In the genomic region with DNA sequence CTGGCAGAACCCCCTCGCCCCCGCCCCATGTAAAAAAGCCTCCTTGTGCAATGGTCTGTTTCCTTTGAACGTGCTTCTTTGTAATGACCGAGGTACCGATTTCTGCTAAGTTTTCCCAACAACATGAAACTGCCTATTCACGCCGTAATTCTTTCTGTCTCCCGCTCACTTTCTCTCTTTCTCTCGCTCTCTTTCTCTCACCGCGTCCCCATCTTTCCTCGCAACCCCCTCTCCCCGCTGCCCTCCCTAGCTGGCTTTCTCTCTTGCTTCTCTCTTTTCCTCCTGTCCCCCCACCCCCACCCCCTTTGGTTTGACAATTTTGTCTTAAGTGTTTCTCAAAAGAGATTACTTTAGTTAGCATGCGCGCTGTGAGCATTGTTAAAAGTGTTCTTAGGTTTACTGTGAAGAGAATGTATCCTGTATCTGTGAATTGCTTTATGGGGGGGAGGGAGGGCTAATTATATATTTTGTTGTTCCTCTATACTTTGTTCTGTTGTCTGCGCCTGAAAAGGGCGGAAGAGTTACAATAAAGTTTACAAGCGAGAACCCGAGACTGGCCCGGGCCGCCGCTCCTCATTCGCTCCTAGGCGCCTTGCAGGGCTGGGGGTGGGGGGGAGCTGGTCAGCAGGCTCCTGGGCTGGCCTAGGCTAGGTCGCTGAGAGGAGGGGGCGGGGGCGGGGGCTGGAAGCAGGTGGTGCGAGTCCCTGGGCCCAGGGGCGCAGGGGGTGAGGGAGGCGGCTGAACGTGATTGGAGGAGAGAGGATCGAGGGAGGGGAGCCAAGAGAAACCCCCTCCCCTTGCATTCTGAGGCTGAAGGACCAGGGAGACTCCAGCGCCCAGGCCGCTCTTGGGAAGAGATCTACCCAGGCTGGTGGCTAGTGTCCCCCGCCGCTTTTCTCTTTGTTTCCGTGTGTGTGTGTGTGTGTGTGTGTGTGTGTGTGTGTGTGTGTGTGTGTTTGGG, we compare ENCODE assay signal across 9 mouse cellular contexts. TPM values are rescaled to one million over a fixed set of nuclear protein-coding genes. Genes with fewer than 3 reads are reported as not detected.
DNase-seq lines count a peak whose midpoint lies in the region; ATAC-seq lines count a peak whose summit lies in the region.
"Had no signal": no experiment of that assay in that cellular context is flagged by ENCODE, and none has a peak within 500 bp of the region (broad histone marks: within the 10 kb centered on the region; RNA-seq: fewer than 3 reads in every experiment).

No protein-coding gene starts in this region.

- DNase-seq in hindbrain, embryonic 10.5 days (ENCODE audit: low spot score): no peak
- no peak for DNase-seq in gastrocnemius, postnatal 10 days
- DNase-seq in thymus, postnatal 4 days: no peak
- no peak for DNase-seq in heart, postnatal 4 days

- 0 out of 2 replicates have a peak overlapping the region, but pooled peaks have one; percentile 12 for H3K9ac ChIP-seq in limb, embryonic 12.5 days (replicated peaks)
- peak overlapping the region; percentile 60 for H3K9ac ChIP-seq in stomach, embryonic 14.5 days (replicated peaks; ENCODE audit: low read depth, low read length)

- peaks cover 34% of the 10 kb centered on the region for H3K4me1 ChIP-seq in megakaryocyte, embryonic 14.5 days
- H3K4me1 ChIP-seq in hindbrain, embryonic 10.5 days (replicated peaks): peaks cover 27% of the 10 kb centered on the region
- peaks cover 37% of the 10 kb centered on the region for H3K4me1 ChIP-seq in limb, embryonic 12.5 days (replicated peaks)
- 0 out of 2 replicates have a peak, but pooled peaks cover 4% of the 10 kb centered on the region for H3K4me1 ChIP-seq in stomach, embryonic 14.5 days (ENCODE audit: control insufficient read depth, insufficient read depth, low read length)

- peak overlapping the region; percentile 52 for H3K4me2 ChIP-seq in limb, embryonic 12.5 days
- H3K4me2 ChIP-seq in stomach, embryonic 14.5 days (replicated peaks; ENCODE audit: low read depth, low read length): peak overlapping the region; percentile 51

- peak overlapping the region; percentile 82 for H3K4me3 ChIP-seq in megakaryocyte, embryonic 14.5 days (replicated peaks)
- peak overlapping the region; percentile 40 for H3K4me3 ChIP-seq in hindbrain, embryonic 10.5 days
- H3K4me3 ChIP-seq in limb, embryonic 12.5 days (replicated peaks): peak overlapping the region; percentile 32
- H3K4me3 ChIP-seq in stomach, embryonic 14.5 days (ENCODE audit: low read depth, low read length): peak overlapping the region; percentile 43

- no peaks in the 10 kb centered on the region for H3K36me3 ChIP-seq in megakaryocyte, embryonic 14.5 days (replicated peaks; ENCODE audit: low read length)
- H3K36me3 ChIP-seq in hindbrain, embryonic 10.5 days: no peaks in the 10 kb centered on the region
- no peaks in the 10 kb centered on the region for H3K36me3 ChIP-seq in limb, embryonic 12.5 days
- H3K36me3 ChIP-seq in stomach, embryonic 14.5 days (ENCODE audit: control insufficient read depth, insufficient read depth, low read length): no peaks in the 10 kb centered on the region

- peaks cover 98% of the 10 kb centered on the region for H3K27me3 ChIP-seq in megakaryocyte, embryonic 14.5 days (replicated peaks)
- peaks cover 100% of the 10 kb centered on the region for H3K27me3 ChIP-seq in hindbrain, embryonic 10.5 days (ENCODE audit: insufficient read depth, poor library complexity, severe bottlenecking)
- H3K27me3 ChIP-seq in limb, embryonic 12.5 days: peaks cover 98% of the 10 kb centered on the region
- peaks cover 31% of the 10 kb centered on the region for H3K27me3 ChIP-seq in stomach, embryonic 14.5 days (ENCODE audit: control insufficient read depth, insufficient read depth, low read length)

- WGBS in hindbrain, embryonic 10.5 days: under 1% methylated on average over 36 of the region's 37 CpGs
- WGBS in limb, embryonic 12.5 days: under 1% methylated on average over 37 of the region's 37 CpGs
- WGBS in stomach, embryonic 14.5 days: under 1% methylated on average over 32 of the region's 37 CpGs

- H3K9me3 ChIP-seq in megakaryocyte, embryonic 14.5 days: no peaks in the 10 kb centered on the region
- H3K9me3 ChIP-seq in hindbrain, embryonic 10.5 days: no peaks in the 10 kb centered on the region
- no peaks in the 10 kb centered on the region for H3K9me3 ChIP-seq in limb, embryonic 12.5 days
- no peaks in the 10 kb centered on the region for H3K9me3 ChIP-seq in stomach, embryonic 14.5 days (ENCODE audit: control insufficient read depth, low read depth, low read length)

- ATAC-seq in megakaryocyte, adult 5-6 weeks (ENCODE audit: poor library complexity, severe bottlenecking): no peak
- ATAC-seq in limb, embryonic 12.5 days (ENCODE audit: insufficient number of reproducible peaks, insufficient read depth, low FRiP score, low TSS enrichment, low read depth): peak; percentile 50; the same call in 1 of the 2 replicates
- ATAC-seq in stomach, embryonic 14.5 days (ENCODE audit: insufficient number of reproducible peaks, insufficient read depth, low FRiP score, low read depth): peak; percentile 72

- H3K27ac ChIP-seq in hindbrain, embryonic 10.5 days: no peak overlapping the region
- 0 out of 2 replicates have a peak overlapping the region, but pooled peaks have one; percentile 45 for H3K27ac ChIP-seq in limb, embryonic 12.5 days
- H3K27ac ChIP-seq in stomach, embryonic 14.5 days (ENCODE audit: low read length): peak overlapping the region; percentile 89

RNA-seq across cellular contexts. Expression of a gene that starts 1.4 kb away (rescaled TPM):
- not detected in 2 replicates for polyA plus RNA-seq in megakaryocyte, embryonic 14.5 days (2012; ENCODE audit: insufficient read depth, low replicate concordance)
- 0.11 TPM in 1 of 2 replicates, not detected in the other for total RNA-seq in megakaryocyte, adult 5-6 weeks (2015)
- total RNA-seq in megakaryocyte, adult 5-6 weeks (2017): not detected in 2 replicates
- not detected in 2 replicates for polyA plus RNA-seq in hindbrain, embryonic 10.5 days (2016; fragmentation: Nextera tagmentation; extraction: Ambion mirVana)
- polyA plus RNA-seq in limb, embryonic 12.5 days (2016; fragmentation: Nextera tagmentation; extraction: Ambion mirVana): 1.8 and 2.1 TPM in 2 replicates
- 8.4 and 14.0 TPM in 2 replicates for polyA plus RNA-seq in stomach, embryonic 14.5 days (2014; fragmentation: Nextera tagmentation; extraction: Ambion mirVana)
- 1 to 10 TPM; 1.6 to 1.9 TPM for total RNA-seq in gastrocnemius, postnatal 10 days (2021)
- under 1 TPM in 1 of 2 experiments, not detected in 1; 0.24 TPM for total RNA-seq in heart, postnatal 4 days (2021)
- total RNA-seq: neutrophil, adult 5-6 weeks had no signal

RNA-seq across cellular contexts. Expression of a gene that starts 3.3 kb away (rescaled TPM):
- polyA plus RNA-seq in megakaryocyte, embryonic 14.5 days (2012; ENCODE audit: insufficient read depth, low replicate concordance): not detected in 2 replicates
- total RNA-seq in megakaryocyte, adult 5-6 weeks (2015): not detected in 2 replicates
- total RNA-seq in megakaryocyte, adult 5-6 weeks (2017): not detected in 2 replicates
- polyA plus RNA-seq in hindbrain, embryonic 10.5 days (2016; fragmentation: Nextera tagmentation; extraction: Ambion mirVana): 0.08 TPM in 1 of 2 replicates, not detected in the other
- 0.24 and 0.40 TPM in 2 replicates for polyA plus RNA-seq in limb, embryonic 12.5 days (2016; fragmentation: Nextera tagmentation; extraction: Ambion mirVana)
- 2.3 and 2.7 TPM in 2 replicates for polyA plus RNA-seq in stomach, embryonic 14.5 days (2014; fragmentation: Nextera tagmentation; extraction: Ambion mirVana)
- 1 to 10 TPM in 1 of 2 experiments, under 1 TPM in 1; 0.92 to 1.9 TPM for total RNA-seq in gastrocnemius, postnatal 10 days (2021)
- not detected for total RNA-seq in heart, postnatal 4 days (2021)
- total RNA-seq: neutrophil, adult 5-6 weeks had no signal

RNA-seq across cellular contexts. Expression of a gene that starts 7.2 kb away (rescaled TPM):
- polyA plus RNA-seq in megakaryocyte, embryonic 14.5 days (2012; ENCODE audit: insufficient read depth, low replicate concordance): not detected in 2 replicates
- total RNA-seq in megakaryocyte, adult 5-6 weeks (2015): not detected in 2 replicates
- not detected in 2 replicates for total RNA-seq in megakaryocyte, adult 5-6 weeks (2017)
- polyA plus RNA-seq in hindbrain, embryonic 10.5 days (2016; fragmentation: Nextera tagmentation; extraction: Ambion mirVana): 0.31 TPM in 1 of 2 replicates, not detected in the other
- polyA plus RNA-seq in limb, embryonic 12.5 days (2016; fragmentation: Nextera tagmentation; extraction: Ambion mirVana): 1.0 and 1.1 TPM in 2 replicates
- 12.4 TPM in 2 replicates for polyA plus RNA-seq in stomach, embryonic 14.5 days (2014; fragmentation: Nextera tagmentation; extraction: Ambion mirVana)
- 1 to 10 TPM in 1 of 2 experiments, under 1 TPM in 1; 0.56 to 2.0 TPM for total RNA-seq in gastrocnemius, postnatal 10 days (2021)
- not detected for total RNA-seq in heart, postnatal 4 days (2021)
- total RNA-seq: neutrophil, adult 5-6 weeks had no signal

RNA-seq across cellular contexts. Expression of a gene that starts 13.8 kb away (rescaled TPM):
- 0.09 TPM in 1 of 2 replicates, not detected in the other for polyA plus RNA-seq in megakaryocyte, embryonic 14.5 days (2012; ENCODE audit: insufficient read depth, low replicate concordance)
- not detected in 2 replicates for total RNA-seq in megakaryocyte, adult 5-6 weeks (2015)
- not detected in 2 replicates for total RNA-seq in megakaryocyte, adult 5-6 weeks (2017)
- polyA plus RNA-seq in hindbrain, embryonic 10.5 days (2016; fragmentation: Nextera tagmentation; extraction: Ambion mirVana): not detected in 2 replicates
- polyA plus RNA-seq in limb, embryonic 12.5 days (2016; fragmentation: Nextera tagmentation; extraction: Ambion mirVana): 1.0 and 1.3 TPM in 2 replicates
- 0.25 TPM in 2 replicates for polyA plus RNA-seq in stomach, embryonic 14.5 days (2014; fragmentation: Nextera tagmentation; extraction: Ambion mirVana)
- under 1 TPM; 0.63 to 0.79 TPM for total RNA-seq in gastrocnemius, postnatal 10 days (2021)
- not detected for total RNA-seq in heart, postnatal 4 days (2021)
- total RNA-seq: neutrophil, adult 5-6 weeks had no signal

RNA-seq across cellular contexts. Expression of a gene that starts 18.1 kb away (rescaled TPM):
- not detected in 2 replicates for polyA plus RNA-seq in megakaryocyte, embryonic 14.5 days (2012; ENCODE audit: insufficient read depth, low replicate concordance)
- total RNA-seq in megakaryocyte, adult 5-6 weeks (2015): not detected in 2 replicates
- not detected in 2 replicates for total RNA-seq in megakaryocyte, adult 5-6 weeks (2017)
- polyA plus RNA-seq in hindbrain, embryonic 10.5 days (2016; fragmentation: Nextera tagmentation; extraction: Ambion mirVana): 0.14 and 6.3 TPM in 2 replicates
- 0.83 and 2.1 TPM in 2 replicates for polyA plus RNA-seq in limb, embryonic 12.5 days (2016; fragmentation: Nextera tagmentation; extraction: Ambion mirVana)
- polyA plus RNA-seq in stomach, embryonic 14.5 days (2014; fragmentation: Nextera tagmentation; extraction: Ambion mirVana): 21.2 and 23.3 TPM in 2 replicates
- 1 to 10 TPM in 1 of 2 experiments, under 1 TPM in 1; 0.89 to 1.3 TPM for total RNA-seq in gastrocnemius, postnatal 10 days (2021)
- under 1 TPM in 1 of 2 experiments, not detected in 1; 0.32 TPM for total RNA-seq in heart, postnatal 4 days (2021)
- total RNA-seq: neutrophil, adult 5-6 weeks had no signal

Comparison
In these comparisons a context has a peak if more than half of its experiments do, and no peak if none do; other contexts are left out.
1. H3K4me3 ChIP-seq: peak in every context shown above with its lines; median percentile 82 in megakaryocyte, embryonic 14.5 days; 43 in stomach, embryonic 14.5 days; 40 in hindbrain, embryonic 10.5 days; 32 in limb, embryonic 12.5 days.